Mouse (Mus musculus): ENCODE measurements around the gene Gm17482. TPM values are rescaled to one million over a fixed set of nuclear protein-coding genes. Genes with fewer than 3 reads are reported as not detected.

The Gm17482 gene
- polyA plus RNA-seq (2015; fragmentation: Nextera tagmentation; extraction: Ambion mirVana), result not detected in 2 replicates

DNA sequence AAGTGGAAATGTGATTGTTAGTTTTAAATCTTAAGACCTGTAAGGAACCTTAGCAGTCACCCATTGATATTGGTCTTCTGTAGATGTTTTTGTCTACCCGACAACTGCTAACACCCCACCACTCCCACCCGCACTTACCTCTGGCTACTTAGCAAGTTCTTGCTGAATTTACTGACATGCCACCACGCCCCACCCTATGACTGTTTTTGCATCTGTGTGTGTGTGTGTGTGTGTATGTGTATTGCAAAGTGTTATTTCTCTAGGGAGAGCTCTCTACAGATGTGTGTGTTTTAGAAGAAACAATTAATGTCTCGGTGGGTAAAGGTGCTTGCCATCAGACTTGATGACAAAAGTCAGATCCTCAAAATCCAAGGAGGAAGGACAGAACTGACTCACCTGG is at the start of gene Gm17482:
Gm17482 (plus strand) TSS at position 301 of the 400 bp plus-strand sequence.
- Histone ChIP-seq H3K36me3 (replicated peaks) (no peaks in the 10 kb centered on the region), H3K27me3 (no peaks in the 10 kb centered on the region), H3K4me1 (replicated peaks) (no peaks in the 10 kb centered on the region), H3K4me3 (replicated peaks) (no peak within 1 kb of the TSS), H3K27ac (replicated peaks) (no peak within 1 kb of the TSS), H3K9me3 (replicated peaks) (no peaks in the 10 kb centered on the region), H3K9ac (no peak within 1 kb of the TSS), H3K4me2 (no peak within 1 kb of the TSS)
- WGBS (ENCODE audit: insufficient replicate concordance), result 57% methylated on average over 4 of the region's 4 CpGs
- ATAC-seq (ENCODE audit: insufficient read depth), result no peak

DNA sequence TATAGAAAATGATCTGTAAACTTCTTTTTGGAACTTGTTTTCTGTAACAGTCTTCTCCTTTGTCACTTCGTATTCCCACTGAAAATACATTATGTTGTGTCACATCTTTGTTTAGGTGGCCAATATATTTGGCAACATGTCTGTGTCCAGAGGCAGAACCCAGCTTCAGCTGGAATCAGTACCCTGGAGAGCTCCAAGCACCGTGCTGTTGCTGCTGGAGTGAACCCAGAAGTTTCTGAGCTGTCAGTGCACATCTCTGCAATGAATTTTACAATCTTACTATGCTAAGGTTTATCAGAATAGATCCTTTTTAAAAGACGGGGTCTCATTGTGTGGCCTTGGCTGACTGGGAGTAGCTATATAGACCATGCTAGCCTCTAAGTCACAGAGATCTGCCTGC is 48.3 kb upstream of the Gm17482 start:
- Histone ChIP-seq H3K4me2 (no peak overlapping the region), H3K36me3 (replicated peaks) (no peaks in the 10 kb centered on the region), H3K4me3 (replicated peaks) (no peak overlapping the region), H3K9me3 (replicated peaks) (no peaks in the 10 kb centered on the region), H3K4me1 (replicated peaks) (no peaks in the 10 kb centered on the region), H3K27ac (replicated peaks) (no peak overlapping the region), H3K9ac (no peak overlapping the region), H3K27me3 (no peaks in the 10 kb centered on the region)
- 16% methylated on average over 3 of the region's 3 CpGs for WGBS (ENCODE audit: insufficient replicate concordance)
- ATAC-seq (ENCODE audit: insufficient read depth), result no peak

DNA sequence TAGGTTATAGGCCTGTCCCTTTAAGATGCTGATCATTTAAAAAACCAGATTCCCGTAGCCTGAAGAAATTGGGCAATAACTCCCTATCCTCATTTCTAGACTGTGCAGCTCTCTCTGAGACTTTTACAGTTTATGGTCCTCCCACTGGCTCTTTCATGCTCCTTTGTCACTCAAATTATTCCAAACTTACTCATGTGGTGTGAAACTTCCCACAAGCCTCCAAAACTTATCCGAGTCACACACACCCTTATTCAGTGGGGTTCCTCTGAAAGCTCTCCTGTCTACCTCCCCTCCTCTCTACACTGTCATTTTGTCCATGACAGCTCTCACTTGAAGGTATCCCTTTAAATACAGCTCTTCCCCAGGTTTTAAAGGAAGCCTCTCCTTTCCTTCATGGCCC is 46.0 kb upstream of the Gm17482 start:
- no peak overlapping the region for H3K4me3 ChIP-seq (replicated peaks)
- H3K9ac ChIP-seq, result no peak overlapping the region
- H3K36me3 ChIP-seq (replicated peaks), result no peaks in the 10 kb centered on the region
- no peaks in the 10 kb centered on the region for H3K4me1 ChIP-seq (replicated peaks)
- no peak for ATAC-seq (ENCODE audit: insufficient read depth)
- H3K9me3 ChIP-seq (replicated peaks), result no peaks in the 10 kb centered on the region
- H3K27me3 ChIP-seq, result no peaks in the 10 kb centered on the region
- WGBS (ENCODE audit: insufficient replicate concordance), result 51% methylated on average over 2 of the region's 2 CpGs
- no peak overlapping the region for H3K4me2 ChIP-seq
- no peak overlapping the region for H3K27ac ChIP-seq (replicated peaks)

GRCm38 (mm10) chr6:115191111-115191510 is 36.0 kb upstream of the Gm17482 start:
- H3K4me3 ChIP-seq (replicated peaks), result no peak overlapping the region
- WGBS (ENCODE audit: insufficient replicate concordance), result 58% methylated on average over 7 of the region's 7 CpGs
- H3K27ac ChIP-seq (replicated peaks), result no peak overlapping the region
- no peak overlapping the region for H3K4me2 ChIP-seq
- no peak for ATAC-seq (ENCODE audit: insufficient read depth)
- H3K9me3 ChIP-seq (replicated peaks), result no peaks in the 10 kb centered on the region
- no peaks in the 10 kb centered on the region for H3K27me3 ChIP-seq
- no peaks in the 10 kb centered on the region for H3K4me1 ChIP-seq (replicated peaks)
- no peaks in the 10 kb centered on the region for H3K36me3 ChIP-seq (replicated peaks)
- H3K9ac ChIP-seq, result no peak overlapping the region

GRCm38 (mm10) chr6:115200753-115201152 is 26.4 kb upstream of the Gm17482 start:
- no peak overlapping the region for H3K9ac ChIP-seq
- no peak overlapping the region for H3K27ac ChIP-seq (replicated peaks)
- WGBS (ENCODE audit: insufficient replicate concordance), result 32% methylated on average over 3 of the region's 3 CpGs
- H3K36me3 ChIP-seq (replicated peaks), result no peaks in the 10 kb centered on the region
- no peak overlapping the region for H3K4me2 ChIP-seq
- H3K9me3 ChIP-seq (replicated peaks), result no peaks in the 10 kb centered on the region
- ATAC-seq (ENCODE audit: insufficient read depth), result no peak
- H3K4me3 ChIP-seq (replicated peaks), result no peak overlapping the region
- H3K4me1 ChIP-seq (replicated peaks), result no peaks in the 10 kb centered on the region
- no peaks in the 10 kb centered on the region for H3K27me3 ChIP-seq

- Histone ChIP-seq H3K27ac (replicated peaks) (no peak overlapping the region), H3K4me1 (replicated peaks) (no peaks in the 10 kb centered on the region), H3K9ac (no peak overlapping the region), H3K4me3 (replicated peaks) (no peak overlapping the region), H3K36me3 (replicated peaks) (no peaks in the 10 kb centered on the region), H3K9me3 (replicated peaks) (no peaks in the 10 kb centered on the region), H3K27me3 (no peaks in the 10 kb centered on the region), H3K4me2 (no peak overlapping the region)
- ATAC-seq (ENCODE audit: insufficient read depth), result no peak
- 47% methylated on average over 3 of the region's 3 CpGs for WGBS (ENCODE audit: insufficient replicate concordance)
These were observed 24.1 kb upstream of the Gm17482 start for GRCm38 (mm10) chr6:115203029-115203428.

DNA sequence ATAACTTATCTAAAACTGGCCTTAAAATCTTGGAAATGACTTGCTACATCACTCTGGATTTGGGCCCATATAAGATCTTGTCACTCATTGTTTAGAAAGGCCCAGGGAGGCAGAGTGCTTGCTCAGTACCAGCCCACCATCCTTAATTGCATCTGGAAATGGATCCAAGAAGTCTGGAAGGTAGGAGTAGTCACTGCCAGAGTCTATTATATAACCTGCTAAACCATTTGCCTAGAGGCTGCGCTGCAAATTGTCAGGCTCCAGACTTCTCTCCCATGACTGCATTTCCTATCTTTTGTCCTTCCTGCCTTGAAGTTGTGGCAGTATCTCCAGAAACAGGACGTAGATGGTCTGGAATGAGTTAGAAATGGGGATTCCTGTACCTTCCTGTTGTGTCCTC is 17.0 kb upstream of the Gm17482 start:
- H3K36me3 ChIP-seq (replicated peaks), result no peaks in the 10 kb centered on the region
- no peak overlapping the region for H3K9ac ChIP-seq
- H3K9me3 ChIP-seq (replicated peaks), result no peaks in the 10 kb centered on the region
- no peak overlapping the region for H3K4me3 ChIP-seq (replicated peaks)
- no peak overlapping the region for H3K4me2 ChIP-seq
- 35% methylated on average over 2 of the region's 2 CpGs for WGBS (ENCODE audit: insufficient replicate concordance)
- no peaks in the 10 kb centered on the region for H3K4me1 ChIP-seq (replicated peaks)
- H3K27me3 ChIP-seq, result no peaks in the 10 kb centered on the region
- no peak overlapping the region for H3K27ac ChIP-seq (replicated peaks)
- ATAC-seq (ENCODE audit: insufficient read depth), result no peak

DNA sequence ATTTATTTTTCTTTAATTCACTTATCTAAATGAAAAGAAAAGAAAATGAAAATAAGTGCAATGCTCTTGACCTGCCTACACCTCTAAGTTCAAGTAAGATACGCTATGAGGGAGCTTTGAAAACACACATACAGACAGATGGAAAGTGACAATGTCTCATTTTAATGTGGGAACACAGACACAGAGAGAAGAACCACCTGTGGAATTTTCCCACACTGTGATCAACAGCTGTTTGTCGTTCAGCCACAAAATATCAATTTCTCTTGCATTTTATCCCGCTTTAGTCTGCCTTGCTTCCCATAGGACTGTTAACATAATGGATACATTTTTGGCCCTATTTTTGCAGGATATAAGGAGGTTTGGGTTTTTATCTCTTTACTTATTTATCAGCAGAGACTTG is 16.3 kb upstream of the Gm17482 start:
- no peak overlapping the region for H3K9ac ChIP-seq
- 67% methylated on average over 3 of the region's 3 CpGs for WGBS (ENCODE audit: insufficient replicate concordance)
- no peak overlapping the region for H3K4me2 ChIP-seq
- H3K4me3 ChIP-seq (replicated peaks), result no peak overlapping the region
- no peak overlapping the region for H3K27ac ChIP-seq (replicated peaks)
- H3K4me1 ChIP-seq (replicated peaks), result no peaks in the 10 kb centered on the region
- no peaks in the 10 kb centered on the region for H3K27me3 ChIP-seq
- no peaks in the 10 kb centered on the region for H3K9me3 ChIP-seq (replicated peaks)
- no peaks in the 10 kb centered on the region for H3K36me3 ChIP-seq (replicated peaks)
- no peak for ATAC-seq (ENCODE audit: insufficient read depth)

DNA sequence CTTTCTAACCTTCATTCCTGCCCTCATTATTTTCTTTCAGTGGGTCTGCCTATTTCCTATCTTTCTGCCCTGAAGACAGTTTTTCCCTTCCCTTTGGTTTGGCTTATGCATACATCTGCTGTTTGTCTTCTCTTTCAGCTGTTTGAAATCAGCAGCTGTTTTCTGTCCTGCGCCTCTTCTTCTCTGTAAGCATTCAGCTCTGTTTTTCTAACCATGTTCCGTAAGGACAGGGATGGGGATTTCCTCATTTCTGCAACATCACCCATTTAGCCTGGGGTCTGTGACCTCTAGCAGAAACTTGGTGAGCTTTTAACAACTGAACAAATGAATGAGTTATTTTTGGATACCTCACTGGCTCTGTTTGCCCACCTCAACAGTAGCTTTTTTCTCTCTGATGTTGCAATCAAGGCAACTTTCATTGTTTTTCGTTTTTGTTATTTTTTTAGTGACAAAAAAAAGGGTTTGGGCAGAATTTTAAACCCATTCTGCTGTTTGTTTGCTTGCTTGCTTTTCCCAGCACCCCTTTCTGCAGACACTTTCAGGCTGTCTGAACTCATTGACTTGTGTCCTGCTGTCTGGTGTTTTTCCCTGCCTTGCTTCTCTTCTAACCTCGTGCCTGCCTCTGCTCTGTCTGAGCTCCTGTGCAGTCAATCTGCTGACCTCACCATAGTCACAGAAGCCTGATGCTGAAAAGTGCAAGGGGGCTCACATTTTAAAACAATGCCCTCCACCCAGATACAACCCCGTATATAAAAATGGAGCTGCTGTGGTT is 14.8 kb upstream of the Gm17482 start:
- Histone ChIP-seq H3K4me3 (replicated peaks) (no peak overlapping the region), H3K4me1 (replicated peaks) (no peaks in the 10 kb centered on the region), H3K4me2 (no peak overlapping the region), H3K9me3 (replicated peaks) (no peaks in the 10 kb centered on the region), H3K9ac (no peak overlapping the region), H3K27me3 (no peaks in the 10 kb centered on the region), H3K36me3 (replicated peaks) (no peaks in the 10 kb centered on the region), H3K27ac (replicated peaks) (no peak overlapping the region)
- WGBS (ENCODE audit: insufficient replicate concordance), result 34% methylated on average over 5 of the region's 5 CpGs
- no peak for ATAC-seq (ENCODE audit: insufficient read depth)

DNA sequence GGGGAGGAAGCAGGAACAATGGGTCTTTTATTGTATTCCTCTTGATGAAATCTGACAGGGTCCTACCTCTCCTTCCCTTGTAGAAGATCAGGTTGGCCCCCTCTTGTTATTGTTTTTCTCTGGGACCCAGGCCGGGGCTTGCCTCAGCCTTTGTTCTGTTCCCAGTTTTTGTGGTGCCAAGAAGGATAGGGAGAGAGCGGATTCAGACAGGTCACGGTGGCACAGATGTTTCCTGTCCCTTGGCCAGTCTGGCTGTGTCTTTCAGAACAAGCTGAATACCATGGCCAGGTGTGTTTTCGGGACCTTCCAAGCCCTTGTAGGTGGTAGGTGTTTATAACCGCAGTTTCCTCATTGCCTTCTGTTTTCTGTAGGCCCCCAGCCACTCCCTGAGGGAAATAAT is 14.0 kb upstream of the Gm17482 start:
- ATAC-seq (ENCODE audit: insufficient read depth), result no peak

GRCm38 (mm10) chr6:115221215-115221641 is 5.9 kb upstream of the Gm17482 start:
- H3K27me3 ChIP-seq, result no peaks in the 10 kb centered on the region
- no peak overlapping the region for H3K27ac ChIP-seq (replicated peaks)
- H3K4me2 ChIP-seq, result no peak overlapping the region
- no peak for ATAC-seq (ENCODE audit: insufficient read depth)
- H3K9me3 ChIP-seq (replicated peaks), result no peaks in the 10 kb centered on the region
- H3K9ac ChIP-seq, result no peak overlapping the region
- no peaks in the 10 kb centered on the region for H3K4me1 ChIP-seq (replicated peaks)
- H3K4me3 ChIP-seq (replicated peaks), result no peak overlapping the region
- no peaks in the 10 kb centered on the region for H3K36me3 ChIP-seq (replicated peaks)
- 68% methylated on average over 8 of the region's 8 CpGs for WGBS (ENCODE audit: insufficient replicate concordance)

More for the DNA sequence above, 14.0 kb upstream of the Gm17482 start:
- Histone ChIP-seq H3K9ac (no peak overlapping the region), H3K4me2 (no peak overlapping the region), H3K27me3 (no peaks in the 10 kb centered on the region), H3K27ac (replicated peaks) (no peak overlapping the region), H3K9me3 (replicated peaks) (no peaks in the 10 kb centered on the region), H3K4me1 (replicated peaks) (no peaks in the 10 kb centered on the region), H3K36me3 (replicated peaks) (no peaks in the 10 kb centered on the region), H3K4me3 (replicated peaks) (no peak overlapping the region)
- 28% methylated on average over 5 of the region's 5 CpGs for WGBS (ENCODE audit: insufficient replicate concordance)

DNA sequence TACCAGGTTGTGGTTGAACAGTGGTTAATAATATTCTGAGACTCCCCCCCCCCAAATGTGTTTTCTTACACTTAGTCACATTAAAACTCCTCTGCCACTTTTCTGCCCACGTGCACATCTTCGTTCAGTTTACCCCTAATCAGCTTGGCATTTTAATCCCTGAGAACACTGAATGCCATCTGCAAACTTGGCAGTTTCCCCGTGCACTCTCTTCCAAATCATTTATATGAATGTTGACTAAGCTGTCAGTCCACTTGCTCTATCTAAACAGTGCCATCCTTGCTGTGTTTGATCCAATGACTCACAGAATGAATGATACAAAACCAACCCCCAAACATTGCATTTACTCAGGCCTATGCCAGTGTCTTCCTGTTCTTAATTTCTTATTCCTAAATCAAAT is 1.6 kb upstream of the Gm17482 start:
- Histone ChIP-seq H3K4me3 (replicated peaks) (no peak overlapping the region), H3K9me3 (replicated peaks) (no peaks in the 10 kb centered on the region), H3K36me3 (replicated peaks) (no peaks in the 10 kb centered on the region), H3K4me2 (no peak overlapping the region), H3K27ac (replicated peaks) (no peak overlapping the region), H3K27me3 (no peaks in the 10 kb centered on the region), H3K9ac (no peak overlapping the region), H3K4me1 (replicated peaks) (no peaks in the 10 kb centered on the region)
- 47% methylated on average over 3 of the region's 3 CpGs for WGBS (ENCODE audit: insufficient replicate concordance)
- no peak for ATAC-seq (ENCODE audit: insufficient read depth)

All from liver, embryonic 15.5 days (tissue).